In genomic region chr14:22936701-22937100, GRCm38 (mm10) we compare ENCODE assay signal across 19 mouse cellular contexts.
DNase-seq lines count a peak whose midpoint lies in the region; ATAC-seq and TF ChIP-seq lines count a peak whose summit lies in the region.
"Had no signal": no experiment of that assay in that cellular context is flagged by ENCODE, and none has a peak within 500 bp of the region (broad histone marks: within the 10 kb centered on the region; RNA-seq: fewer than 3 reads in every experiment).

No protein-coding gene starts in this region.

- H3K27me3 ChIP-seq in embryonic facial prominence, embryonic 10.5 days (replicated peaks; ENCODE audit: low read depth, poor library complexity, severe bottlenecking): no peaks in the 10 kb centered on the region
- H3K27me3 ChIP-seq in embryonic facial prominence, embryonic 11.5 days (ENCODE audit: control insufficient read depth, insufficient read depth, low read length): no peaks in the 10 kb centered on the region
- no peaks in the 10 kb centered on the region for H3K27me3 ChIP-seq in limb, embryonic 10.5 days (ENCODE audit: low read depth, poor library complexity, severe bottlenecking)
- H3K27me3 ChIP-seq in myocyte (ENCODE audit: control insufficient read depth, insufficient read depth, insufficient read length): no peaks in the 10 kb centered on the region
- H3K27me3 ChIP-seq: embryonic facial prominence, embryonic 12.5 days; heart, embryonic 15.5 days; hindbrain, embryonic 13.5 days had no signal

- H3K9ac ChIP-seq in embryonic facial prominence, embryonic 11.5 days (replicated peaks; ENCODE audit: low read length): no peak overlapping the region
- H3K9ac ChIP-seq: embryonic facial prominence, embryonic 12.5 days; forebrain, embryonic 12.5 days; forebrain, postnatal 0 days; heart, embryonic 15.5 days; hindbrain, embryonic 13.5 days had no signal

- H3K4me1 ChIP-seq in embryonic facial prominence, embryonic 10.5 days: peaks cover 17% of the 10 kb centered on the region
- no peaks in the 10 kb centered on the region for H3K4me1 ChIP-seq in embryonic facial prominence, embryonic 11.5 days (ENCODE audit: control insufficient read depth, insufficient read depth, low read length)
- H3K4me1 ChIP-seq in limb, embryonic 10.5 days: peaks cover 24% of the 10 kb centered on the region
- H3K4me1 ChIP-seq: forebrain, embryonic 12.5 days had no signal

- no peaks in the 10 kb centered on the region for H3K36me3 ChIP-seq in embryonic facial prominence, embryonic 10.5 days (replicated peaks)
- H3K36me3 ChIP-seq in embryonic facial prominence, embryonic 11.5 days (replicated peaks; ENCODE audit: control insufficient read depth, insufficient read depth, low read depth, low read length): no peaks in the 10 kb centered on the region
- no peaks in the 10 kb centered on the region for H3K36me3 ChIP-seq in limb, embryonic 10.5 days
- H3K36me3 ChIP-seq in myocyte (ENCODE audit: control insufficient read depth, insufficient read depth): no peaks in the 10 kb centered on the region
- H3K36me3 ChIP-seq: embryonic facial prominence, embryonic 12.5 days; forebrain, embryonic 12.5 days; heart, embryonic 15.5 days; hindbrain, embryonic 13.5 days had no signal

- 48% methylated on average over 3 of the region's 3 CpGs for WGBS in embryonic facial prominence, embryonic 10.5 days
- 36% methylated on average over 3 of the region's 3 CpGs for WGBS in embryonic facial prominence, embryonic 11.5 days
- 43% methylated on average over 3 of the region's 3 CpGs for WGBS in limb, embryonic 10.5 days

- ATAC-seq in embryonic facial prominence, embryonic 11.5 days (replicated peaks; ENCODE audit: insufficient number of reproducible peaks, low FRiP score, low TSS enrichment, low read depth): no peak
- ATAC-seq: forebrain, postnatal 0 days; hindbrain, postnatal 0 days had no signal

- no peak overlapping the region for H3K4me2 ChIP-seq in embryonic facial prominence, embryonic 11.5 days (ENCODE audit: low read depth, low read length)
- H3K4me2 ChIP-seq in myocyte (ENCODE audit: low read depth): no peak overlapping the region
- H3K4me2 ChIP-seq: embryonic facial prominence, embryonic 12.5 days; forebrain, embryonic 12.5 days; heart, embryonic 11.5 days; heart, embryonic 15.5 days; hindbrain, embryonic 13.5 days had no signal

- no peaks in the 10 kb centered on the region for H3K79me2 ChIP-seq in myocyte (ENCODE audit: control insufficient read depth, insufficient read depth)

- no peak for TF ChIP-seq POLR2A in myocyte (IDR thresholded peaks at IDR 0.05; ENCODE audit: insufficient read length, low read depth)

- no peak overlapping the region for H3ac ChIP-seq in myocyte (ENCODE audit: control insufficient read depth, insufficient read length)

- peak; percentile 46 for DNase-seq in embryonic facial prominence, embryonic 10.5 days (ENCODE audit: low spot score)
- DNase-seq in embryonic facial prominence, embryonic 11.5 days (ENCODE audit: low spot score): peak; percentile 68
- DNase-seq in limb, embryonic 10.5 days (ENCODE audit: low spot score): no peak
- no peak for DNase-seq in layer of hippocampus, adult 18-20 months (ENCODE audit: low spot score in 2 of 2)
- no peak for DNase-seq in heart, adult 18-20 months
- DNase-seq: adrenal gland, adult 8-10 months; adrenal gland, postnatal 36 days; cerebellum, adult 2 months; cerebellum, postnatal 10 days; forebrain, postnatal 0 days; gastrocnemius, postnatal 36 days; heart, postnatal 14 days had no signal

- H3K4me3 ChIP-seq in embryonic facial prominence, embryonic 10.5 days: no peak overlapping the region
- no peak overlapping the region for H3K4me3 ChIP-seq in embryonic facial prominence, embryonic 11.5 days (ENCODE audit: low read depth, low read length)
- H3K4me3 ChIP-seq in limb, embryonic 10.5 days: no peak overlapping the region
- no peak overlapping the region for H3K4me3 ChIP-seq in myocyte
- H3K4me3 ChIP-seq: embryonic facial prominence, embryonic 12.5 days; forebrain, embryonic 12.5 days; heart, embryonic 15.5 days; hindbrain, embryonic 13.5 days had no signal

- no peak overlapping the region for H3K27ac ChIP-seq in embryonic facial prominence, embryonic 10.5 days (replicated peaks)
- no peak overlapping the region for H3K27ac ChIP-seq in embryonic facial prominence, embryonic 11.5 days (replicated peaks; ENCODE audit: low read depth, low read length)
- peak overlapping the region; percentile 56 for H3K27ac ChIP-seq in limb, embryonic 10.5 days
- H3K27ac ChIP-seq: embryonic facial prominence, embryonic 12.5 days; forebrain, embryonic 12.5 days; heart, embryonic 15.5 days; hindbrain, embryonic 13.5 days; hindbrain, postnatal 0 days had no signal

- H3K9me3 ChIP-seq in embryonic facial prominence, embryonic 10.5 days: no peaks in the 10 kb centered on the region
- no peaks in the 10 kb centered on the region for H3K9me3 ChIP-seq in embryonic facial prominence, embryonic 11.5 days (replicated peaks; ENCODE audit: control insufficient read depth, low read length)
- no peaks in the 10 kb centered on the region for H3K9me3 ChIP-seq in limb, embryonic 10.5 days (replicated peaks)
- H3K9me3 ChIP-seq: embryonic facial prominence, embryonic 12.5 days; forebrain, embryonic 12.5 days; heart, embryonic 15.5 days; hindbrain, embryonic 13.5 days had no signal

TF ChIP-seq in myocyte, 11 proteins besides CTCF, POLR2A, EP300 and RAD21:
- peak in 2 of 3 experiments; percentile 17 to 63 for TF ChIP-seq MYOD1 (IDR thresholded peaks at IDR 0.05; ENCODE audit: control insufficient read depth in 1 of 3, insufficient read length in 2 of 3, low read depth in 2 of 3)
- TF ChIP-seq TCF3 (IDR thresholded peaks at IDR 0.05; ENCODE audit: insufficient read length, low read depth): no peak

Comparison
In these comparisons a context has a peak if more than half of its experiments do, and no peak if none do; other contexts are left out.
1. DNase-seq: peak in embryonic facial prominence, embryonic 10.5 days (single experiment) and embryonic facial prominence, embryonic 11.5 days (single experiment); none in limb, embryonic 10.5 days (single experiment), layer of hippocampus, adult 18-20 months (0 of 2) and heart, adult 18-20 months (0 of 2).